Mouse (Mus musculus) mesoderm, embryonic 11.5 days (tissue): ENCODE measurements around the gene 1700022I11Rik.
A peak's percentile ranks its signal among the peaks of the same experiment; 100 is the strongest.
"Not testable (repeated sequence)": the region's sequence is repeated elsewhere in the genome, so short reads cannot be mapped to it uniquely, and the experiment has no call there.

ENCODE experiments used
- DNase-seq: peaks from one replicate; pipeline ENCODE4 v3.0.0-alpha.2; 2012; ENCODE audit warnings: low read depth, low spot score

Gene 1700022I11Rik

DNA sequence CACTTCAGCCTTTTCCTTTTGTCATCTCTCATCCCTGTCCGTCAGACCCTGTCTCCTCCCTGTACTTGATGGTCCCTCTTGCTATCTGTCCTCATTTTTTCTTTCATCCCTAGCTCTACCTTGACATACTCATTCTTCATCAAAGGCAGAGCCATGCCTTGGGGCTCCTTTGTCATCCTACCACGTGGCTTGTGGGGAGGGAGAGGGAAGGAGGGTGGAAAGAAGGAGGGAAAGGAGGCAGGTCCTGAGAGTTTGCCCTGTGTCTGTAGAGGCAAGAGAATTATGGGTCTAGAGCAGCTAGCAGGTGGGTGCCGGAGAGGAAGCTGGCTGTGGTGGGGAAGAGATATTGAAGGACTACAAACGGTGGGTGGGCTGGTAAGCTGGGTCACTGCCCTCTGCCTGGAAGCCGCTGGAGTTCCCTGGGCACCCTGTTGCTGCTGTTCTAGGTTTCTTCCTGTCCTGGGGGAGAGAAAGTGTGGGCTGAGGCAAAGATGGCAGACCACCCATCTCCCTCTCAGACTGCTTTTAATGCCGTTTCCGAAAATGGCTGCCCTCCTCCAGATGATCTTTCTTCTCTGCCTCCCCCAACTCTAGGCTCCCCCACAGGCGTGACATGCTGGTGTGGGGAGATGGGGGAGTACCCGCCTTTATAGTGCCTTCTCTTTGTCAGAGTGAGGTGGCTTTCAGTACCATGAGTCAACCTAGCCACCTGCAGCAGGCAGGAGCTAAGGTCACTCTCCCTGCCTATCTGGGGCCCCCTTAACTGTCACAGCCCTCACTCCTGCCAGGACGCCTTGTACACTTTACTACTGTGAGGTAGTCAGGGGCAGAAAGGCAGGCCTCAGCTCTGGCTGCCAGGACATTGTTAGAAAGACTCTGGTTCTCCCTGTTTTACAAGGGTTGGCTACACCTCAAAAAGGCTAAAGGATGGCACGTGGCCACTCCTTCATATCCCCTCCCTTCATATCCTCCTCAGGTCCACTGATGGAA, 17.9 kb upstream of the 1700022I11Rik start:
- no peak for DNase-seq

DNA sequence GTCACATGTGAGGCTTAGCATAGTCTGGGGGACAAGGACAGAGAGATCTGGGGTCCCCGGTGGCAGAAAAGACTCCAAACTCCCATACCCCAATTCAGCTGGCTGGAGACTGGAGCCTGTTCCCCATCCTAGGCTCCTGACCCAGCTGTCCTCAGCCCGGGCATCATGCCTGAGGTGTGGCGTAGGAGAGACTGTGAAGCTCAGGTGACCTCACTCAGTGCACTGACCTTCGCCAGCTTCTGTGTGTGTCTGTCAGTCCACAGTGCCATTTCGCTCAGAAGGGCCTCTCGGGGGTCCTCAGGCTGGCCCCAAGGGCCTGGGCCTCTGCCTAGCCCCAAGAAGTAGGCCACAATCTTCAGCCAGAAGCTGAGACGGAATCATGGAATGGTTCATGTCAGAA, 16.8 kb upstream of the 1700022I11Rik start:
- DNase-seq = no peak

- DNase-seq = no peak
Measured at GRCm38 (mm10) chr4:42953435-42954094, 15.8 kb upstream of the 1700022I11Rik start.

DNA sequence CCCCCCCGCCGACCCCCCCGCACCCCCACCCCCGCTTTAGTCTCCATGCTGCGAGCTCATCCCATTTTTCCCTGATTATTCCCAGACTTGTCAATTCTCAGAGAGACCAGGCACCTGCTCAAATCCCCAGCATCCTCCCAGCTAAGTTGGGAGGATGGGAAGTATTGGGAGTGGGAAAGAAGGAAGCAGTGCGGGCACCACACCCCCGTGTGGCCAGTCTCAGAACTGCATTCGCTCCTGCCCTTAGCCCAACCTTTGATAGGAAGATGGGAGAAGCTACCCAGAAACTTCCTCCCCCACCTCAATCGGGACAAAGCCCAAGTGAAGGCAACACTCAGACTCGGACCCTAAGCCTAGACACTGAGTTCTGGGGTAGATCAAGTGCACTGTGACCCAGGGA, 15.1 kb upstream of the 1700022I11Rik start:
- peak; percentile 80 for DNase-seq

- no peak for DNase-seq
Measured at GRCm38 (mm10) chr4:42955200-42955599, 14.2 kb upstream of the 1700022I11Rik start.

GRCm38 (mm10) chr4:42956581-42956980, 12.8 kb upstream of the 1700022I11Rik start:
- no peak for DNase-seq

DNA sequence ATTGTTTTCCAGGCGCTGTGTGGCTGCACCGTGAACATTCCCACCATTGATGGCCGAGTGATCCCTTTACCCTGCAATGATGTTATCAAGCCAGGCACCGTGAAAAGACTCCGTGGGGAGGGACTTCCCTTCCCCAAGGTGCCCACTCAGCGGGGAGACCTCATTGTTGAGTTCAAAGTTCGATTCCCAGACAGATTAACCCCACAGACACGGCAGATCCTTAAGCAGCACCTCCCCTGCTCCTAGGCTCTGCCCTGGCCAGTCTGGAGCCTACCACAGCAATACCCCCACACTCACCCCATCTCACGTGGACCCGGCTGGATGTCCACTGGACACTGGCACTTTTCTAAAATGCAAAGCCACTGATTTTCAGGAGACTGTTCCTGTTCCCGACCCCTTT, 12.1 kb upstream of the 1700022I11Rik start:
- DNase-seq = no peak

DNA sequence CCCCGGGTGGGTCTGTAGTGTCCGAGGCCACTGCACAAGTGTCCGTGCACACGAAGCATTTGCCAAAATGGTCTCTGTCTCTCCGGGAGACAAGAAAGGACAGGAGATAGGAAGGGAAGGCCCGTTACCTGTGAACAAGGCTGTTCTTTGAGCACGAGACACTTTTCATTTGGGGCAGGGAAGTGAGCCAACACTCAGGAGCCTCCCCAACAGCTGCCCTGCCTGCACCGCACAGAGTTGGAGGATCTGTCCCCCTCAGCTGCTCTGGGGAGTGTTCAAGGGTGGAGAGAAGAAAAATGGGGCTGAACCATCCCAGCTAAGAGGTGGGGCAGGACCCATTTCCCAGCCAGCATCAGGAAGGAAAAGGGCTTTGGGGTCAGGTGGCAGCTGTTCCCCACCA, 11.4 kb upstream of the 1700022I11Rik start:
- DNase-seq = no peak

GRCm38 (mm10) chr4:42958942-42959341, 10.5 kb upstream of the 1700022I11Rik start:
- no peak for DNase-seq

- no peak for DNase-seq
Measured at GRCm38 (mm10) chr4:42959382-42959781, 10.0 kb upstream of the 1700022I11Rik start.

DNA sequence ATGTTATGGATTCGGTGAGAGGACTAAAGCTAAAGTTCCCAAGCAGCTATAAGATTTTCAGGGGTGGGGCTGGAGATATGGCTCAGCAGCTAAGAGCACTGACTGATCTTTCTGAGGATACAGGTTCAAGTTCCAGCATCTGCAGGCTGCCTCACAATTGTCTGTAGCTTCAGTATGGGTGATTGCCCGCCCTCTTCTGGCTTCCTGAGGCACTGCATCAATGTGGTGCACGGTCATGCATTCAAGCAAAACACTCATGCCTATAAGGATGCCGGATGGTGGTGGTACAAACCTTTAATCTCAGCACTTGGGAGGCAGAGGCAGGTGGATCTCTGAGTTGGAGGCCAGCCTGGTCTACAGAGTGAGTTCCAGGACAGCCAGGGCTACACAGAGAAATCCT, 7.8 kb upstream of the 1700022I11Rik start:
- DNase-seq = peak; percentile 67

DNA sequence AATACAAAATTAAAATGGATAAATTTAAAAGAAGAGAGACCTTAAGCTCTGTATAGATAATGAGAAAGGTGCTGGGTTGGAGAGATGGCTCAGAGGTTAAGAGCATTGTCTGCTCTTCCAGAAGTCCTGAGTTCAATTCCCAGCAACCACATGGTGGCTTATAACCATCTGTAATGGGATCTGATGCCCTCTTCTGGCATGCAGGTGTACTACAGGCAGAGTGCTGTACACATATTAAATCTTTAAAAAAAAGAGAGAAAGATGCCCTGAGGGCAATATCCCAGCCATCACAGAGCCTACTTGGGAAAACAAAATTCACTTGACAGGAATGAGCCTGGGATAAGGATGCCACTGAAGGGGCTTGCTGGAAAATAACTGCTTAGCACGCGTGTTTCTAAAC, 5.9 kb upstream of the 1700022I11Rik start:
- DNase-seq = no peak

DNA sequence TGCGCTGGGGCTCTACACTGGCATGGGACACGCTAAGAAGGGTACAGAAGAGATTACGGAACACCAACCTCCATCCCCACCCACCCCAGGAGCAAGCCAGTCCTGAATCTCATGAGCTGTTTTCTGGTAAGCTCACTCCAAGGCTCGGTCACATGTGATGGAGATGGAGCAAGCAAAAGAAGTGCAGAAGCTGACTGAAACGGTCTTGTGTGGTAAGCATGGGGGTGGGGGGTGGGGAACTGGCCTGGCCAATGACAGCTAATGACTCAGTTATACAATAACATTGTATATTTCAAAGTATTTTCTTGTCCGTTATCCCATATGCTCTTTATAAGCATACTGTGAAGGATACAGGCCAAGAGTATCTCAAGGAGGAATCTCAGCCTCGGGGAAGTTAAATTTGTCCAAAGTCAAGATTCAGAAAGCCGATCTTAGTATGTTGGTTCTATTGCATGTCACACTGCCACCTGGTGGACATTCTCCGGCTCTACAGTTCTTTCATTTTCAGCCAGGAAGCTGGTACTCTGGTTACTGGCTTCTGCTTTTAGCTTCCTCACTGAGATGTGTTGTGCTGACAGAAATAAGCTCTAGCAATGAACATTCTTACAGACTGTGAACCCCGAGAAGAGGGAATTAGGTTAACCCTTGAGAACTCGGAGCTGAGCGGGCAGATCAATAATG, 4.2 kb upstream of the 1700022I11Rik start:
- DNase-seq = peak; percentile 80

DNA sequence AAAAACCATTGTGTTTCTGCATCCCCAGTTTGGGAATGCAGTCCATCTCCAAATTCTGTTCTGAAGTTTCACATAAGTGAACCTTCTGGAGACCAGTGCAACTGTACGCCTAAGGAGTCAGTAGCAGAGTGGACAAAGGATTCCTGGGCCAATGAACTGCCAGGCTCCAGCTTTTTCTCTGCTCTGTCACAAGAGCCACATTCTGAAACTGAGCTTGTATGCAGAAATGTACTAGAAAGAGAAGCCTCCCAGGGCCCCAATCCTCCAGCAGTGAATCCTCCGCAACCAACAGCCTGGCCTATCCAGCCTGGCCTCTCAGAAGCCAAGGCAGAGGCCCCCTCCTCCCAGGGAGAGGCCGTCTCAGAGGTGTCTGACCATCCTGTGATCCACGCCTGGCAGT, 3.5 kb downstream of the 1700022I11Rik start:
- DNase-seq = no peak

DNA sequence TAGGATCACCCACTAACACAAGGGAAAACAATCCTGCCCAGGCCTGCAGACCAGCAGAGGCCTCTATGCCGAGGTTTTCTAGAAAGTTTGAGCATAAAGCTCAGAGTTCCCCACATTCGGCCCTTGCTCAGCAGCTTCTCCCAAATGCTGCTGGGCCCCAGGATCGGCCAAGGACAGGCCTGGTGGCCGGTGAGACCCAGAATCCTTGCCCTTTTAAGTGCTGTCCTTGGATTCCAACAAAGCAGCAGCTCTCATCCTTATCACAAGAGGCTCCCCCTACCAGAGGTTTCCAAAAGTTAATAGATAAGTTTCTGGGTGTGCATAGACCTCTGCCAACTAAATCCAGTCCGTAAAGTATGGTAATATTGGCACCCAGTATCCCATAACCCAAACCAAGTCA, 4.5 kb downstream of the 1700022I11Rik start:
- DNase-seq = no peak

GRCm38 (mm10) chr4:42978062-42978461, 8.7 kb downstream of the 1700022I11Rik start:
- DNase-seq = no peak

- DNase-seq = not testable (repeated sequence)
Measured at GRCm38 (mm10) chr4:42980467-42980866, 11.1 kb downstream of the 1700022I11Rik start.

GRCm38 (mm10) chr4:42988296-42988695, 18.9 kb downstream of the 1700022I11Rik start:
- DNase-seq = no peak

DNA sequence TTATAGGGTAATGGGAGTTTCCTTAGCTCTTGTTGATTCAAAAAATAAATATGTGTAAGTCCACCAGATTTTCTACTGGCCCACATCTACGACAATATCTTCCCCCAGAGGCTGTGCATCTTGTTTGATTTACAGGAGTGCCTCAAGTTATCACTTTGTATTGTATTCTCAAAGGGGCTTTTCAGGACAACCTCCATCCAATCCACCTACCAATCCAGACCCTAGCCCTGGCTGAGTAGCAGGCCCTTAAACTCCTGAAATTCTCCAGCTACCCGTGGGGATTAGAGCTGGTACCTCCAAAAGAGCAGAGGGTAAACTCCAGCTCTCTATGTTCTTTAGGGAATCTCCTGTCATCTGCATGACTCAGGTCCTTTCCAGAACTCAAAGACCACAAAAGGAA, 28.6 kb downstream of the 1700022I11Rik start:
- no peak for DNase-seq

DNA sequence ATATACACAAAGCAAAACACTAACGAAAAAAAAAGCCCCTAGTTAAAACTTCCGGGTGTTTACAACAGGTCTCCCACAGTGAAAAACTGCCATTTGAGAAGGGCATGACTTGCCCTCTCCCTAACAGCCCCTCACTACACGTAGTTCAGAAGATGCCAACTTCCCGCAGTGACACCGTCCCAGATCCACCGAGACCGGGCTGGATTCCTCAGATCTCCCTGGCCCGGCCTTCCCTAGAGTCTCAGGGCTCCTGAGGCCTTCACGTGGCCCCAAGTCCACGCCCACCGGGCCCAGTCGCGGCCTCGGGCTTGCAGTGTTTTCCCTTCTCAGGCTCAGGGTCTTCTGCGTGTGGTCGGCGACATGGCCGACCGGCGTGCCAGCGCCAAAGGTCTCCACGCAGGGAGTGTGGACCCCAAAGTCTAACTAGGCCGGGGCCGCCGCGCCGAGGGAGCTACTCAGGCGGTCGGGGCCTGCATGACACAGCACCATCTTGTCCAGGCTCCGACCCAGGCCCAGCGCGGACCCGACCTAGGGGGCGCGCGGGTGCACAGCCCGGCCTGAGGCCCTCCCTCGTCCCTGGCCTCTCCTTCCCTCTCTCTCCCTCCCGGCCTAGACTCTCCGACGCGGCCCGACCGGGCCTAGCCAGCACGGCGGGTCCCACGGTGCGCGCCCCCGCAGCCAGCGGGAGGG, 30.2 kb downstream of the 1700022I11Rik start:
- DNase-seq = peak; percentile 78

GRCm38 (mm10) chr4:43000141-43000986, 31.0 kb downstream of the 1700022I11Rik start, which contains the start of gene Vcp:
Gene Vcp (minus strand): TSS chr4:43000507.
- DNase-seq = peak; percentile 99
